ENCODE assay signal across 16 mouse cellular contexts in genomic region chr15:82203611-82204351, GRCm38 (mm10). TPM values are rescaled to one million over a fixed set of nuclear protein-coding genes. Genes with fewer than 3 reads are reported as not detected.
DNase-seq lines count a peak whose midpoint lies in the region; ATAC-seq and TF ChIP-seq lines count a peak whose summit lies in the region.
"Had no signal": no experiment of that assay in that cellular context is flagged by ENCODE, and none has a peak within 500 bp of the region (broad histone marks: within the 10 kb centered on the region; RNA-seq: fewer than 3 reads in every experiment).

No protein-coding gene starts in this region.

- H3K4me1 ChIP-seq in hindbrain, embryonic 11.5 days (replicated peaks; ENCODE audit: control insufficient read depth, insufficient read depth, low read length): peaks cover 12% of the 10 kb centered on the region
- peaks cover 37% of the 10 kb centered on the region for H3K4me1 ChIP-seq in hindbrain, embryonic 13.5 days (replicated peaks)
- peaks cover 11% of the 10 kb centered on the region; the same call in 1 of the 2 replicates for H3K4me1 ChIP-seq in neural tube, embryonic 11.5 days (ENCODE audit: control insufficient read depth, insufficient read depth, low read length)
- H3K4me1 ChIP-seq in neural tube, embryonic 15.5 days: peaks cover 24% of the 10 kb centered on the region
- peaks cover 55% of the 10 kb centered on the region for H3K4me1 ChIP-seq in olfactory bulb, adult 2 months (ENCODE audit: control insufficient read depth, insufficient read depth, low read length)

- no peak for ATAC-seq in hindbrain, embryonic 11.5 days (ENCODE audit: low FRiP score)
- ATAC-seq in hindbrain, embryonic 13.5 days (ENCODE audit: low FRiP score): no peak
- no peak for ATAC-seq in neural tube, embryonic 11.5 days (ENCODE audit: insufficient read depth, low FRiP score, low TSS enrichment)
- ATAC-seq in neural tube, embryonic 15.5 days (ENCODE audit: low FRiP score): no peak
- ATAC-seq: liver, postnatal 0 days had no signal

- 82% methylated on average over 20 of the region's 20 CpGs for WGBS in hindbrain, embryonic 11.5 days
- 70% methylated on average over 20 of the region's 20 CpGs for WGBS in hindbrain, embryonic 13.5 days
- WGBS in neural tube, embryonic 11.5 days: 84% methylated on average over 20 of the region's 20 CpGs
- WGBS in neural tube, embryonic 15.5 days: 83% methylated on average over 20 of the region's 20 CpGs
- WGBS in olfactory bulb, adult 2 months: 59% methylated on average over 20 of the region's 20 CpGs

- DNase-seq in hindbrain, embryonic 11.5 days (ENCODE audit: low spot score): no peak
- DNase-seq in neural tube, embryonic 11.5 days (ENCODE audit: low spot score): no peak
- DNase-seq in cerebellum, adult 9-11 months: peak; percentile 90
- DNase-seq in adrenal gland, adult 18-20 months (ENCODE audit: low spot score in 2 of 2): no peak
- DNase-seq: gastrocnemius, postnatal 10 days; heart, adult 2 months; kidney, adult 9 months; liver, postnatal 0 days; right cerebral cortex, postnatal 25 days had no signal

- no peaks in the 10 kb centered on the region for H3K9me3 ChIP-seq in hindbrain, embryonic 11.5 days (ENCODE audit: control insufficient read depth, low read length)
- H3K9me3 ChIP-seq in hindbrain, embryonic 13.5 days: no peaks in the 10 kb centered on the region
- no peaks in the 10 kb centered on the region for H3K9me3 ChIP-seq in neural tube, embryonic 11.5 days (ENCODE audit: control insufficient read depth, low read length)
- no peaks in the 10 kb centered on the region for H3K9me3 ChIP-seq in neural tube, embryonic 15.5 days (replicated peaks)
- H3K9me3 ChIP-seq: limb, embryonic 15.5 days had no signal

- peak overlapping the region; percentile 47; the same call in 1 of the 2 replicates for H3K27ac ChIP-seq in hindbrain, embryonic 11.5 days (ENCODE audit: low read depth, low read length)
- H3K27ac ChIP-seq in hindbrain, embryonic 13.5 days: no peak overlapping the region
- 0 out of 2 replicates have a peak overlapping the region, but pooled peaks have one; percentile 3 for H3K27ac ChIP-seq in neural tube, embryonic 11.5 days (ENCODE audit: low read depth, low read length)
- no peak overlapping the region for H3K27ac ChIP-seq in neural tube, embryonic 15.5 days (replicated peaks)
- peak overlapping the region; percentile 82 for H3K27ac ChIP-seq in olfactory bulb, adult 2 months (ENCODE audit: insufficient read depth, low read depth, low read length)
- H3K27ac ChIP-seq: heart, adult 2 months; limb, embryonic 15.5 days; macrophage had no signal

- no peak for TF ChIP-seq CTCF in olfactory bulb, adult 2 months (IDR thresholded peaks at IDR 0.05; ENCODE audit: insufficient read depth, low read depth, low read length)

- no peak overlapping the region for H3K4me2 ChIP-seq in hindbrain, embryonic 11.5 days (replicated peaks; ENCODE audit: low read depth, low read length)
- no peak overlapping the region for H3K4me2 ChIP-seq in hindbrain, embryonic 13.5 days
- H3K4me2 ChIP-seq in neural tube, embryonic 11.5 days (ENCODE audit: low read depth): no peak overlapping the region
- no peak overlapping the region for H3K4me2 ChIP-seq in neural tube, embryonic 15.5 days
- H3K4me2 ChIP-seq: limb, embryonic 15.5 days had no signal

- no peak overlapping the region for H3K9ac ChIP-seq in hindbrain, embryonic 11.5 days (ENCODE audit: low read depth, low read length)
- H3K9ac ChIP-seq in hindbrain, embryonic 13.5 days: no peak overlapping the region
- no peak overlapping the region for H3K9ac ChIP-seq in neural tube, embryonic 11.5 days (ENCODE audit: low read length)
- no peak overlapping the region for H3K9ac ChIP-seq in neural tube, embryonic 15.5 days (replicated peaks)
- H3K9ac ChIP-seq: limb, embryonic 15.5 days; liver, postnatal 0 days had no signal

- H3K27me3 ChIP-seq in hindbrain, embryonic 11.5 days (ENCODE audit: control insufficient read depth, insufficient read depth, low read length): peaks cover 21% of the 10 kb centered on the region
- H3K27me3 ChIP-seq in hindbrain, embryonic 13.5 days: peaks cover 51% of the 10 kb centered on the region
- H3K27me3 ChIP-seq in neural tube, embryonic 11.5 days (ENCODE audit: control insufficient read depth, insufficient read depth, low read length): peaks cover 25% of the 10 kb centered on the region
- peaks cover 40% of the 10 kb centered on the region for H3K27me3 ChIP-seq in neural tube, embryonic 15.5 days (replicated peaks)

- no peak for TF ChIP-seq POLR2A in olfactory bulb, adult 2 months (IDR thresholded peaks at IDR 0.05; ENCODE audit: insufficient read depth, low read depth, low read length)

- peaks cover 11% of the 10 kb centered on the region; the same call in 1 of the 2 replicates for H3K36me3 ChIP-seq in hindbrain, embryonic 11.5 days (ENCODE audit: control insufficient read depth, insufficient read depth, low read length)
- peaks cover 76% of the 10 kb centered on the region for H3K36me3 ChIP-seq in hindbrain, embryonic 13.5 days
- H3K36me3 ChIP-seq in neural tube, embryonic 11.5 days (ENCODE audit: control insufficient read depth, insufficient read depth, low read length): peaks cover 31% of the 10 kb centered on the region
- peaks cover 70% of the 10 kb centered on the region for H3K36me3 ChIP-seq in neural tube, embryonic 15.5 days

- no peak overlapping the region for H3K4me3 ChIP-seq in hindbrain, embryonic 11.5 days (ENCODE audit: low read depth, low read length)
- H3K4me3 ChIP-seq in hindbrain, embryonic 13.5 days: no peak overlapping the region
- no peak overlapping the region for H3K4me3 ChIP-seq in neural tube, embryonic 11.5 days (ENCODE audit: low read depth, low read length)
- H3K4me3 ChIP-seq in neural tube, embryonic 15.5 days (replicated peaks): no peak overlapping the region
- no peak overlapping the region for H3K4me3 ChIP-seq in olfactory bulb, adult 2 months (ENCODE audit: insufficient read depth, low read depth, low read length)
- H3K4me3 ChIP-seq: heart, adult 2 months; limb, embryonic 15.5 days had no signal

RNA-seq across cellular contexts. Expression of gene Shisa8, which starts 8.8 kb away (rescaled TPM):
- 1.0 and 1.9 TPM in 2 replicates for polyA plus RNA-seq in hindbrain, embryonic 11.5 days (2014; fragmentation: Nextera tagmentation; extraction: Ambion mirVana)
- polyA plus RNA-seq in hindbrain, embryonic 13.5 days (2015; fragmentation: Nextera tagmentation; extraction: Ambion mirVana): 0.93 and 1.8 TPM in 2 replicates
- polyA plus RNA-seq in neural tube, embryonic 11.5 days (2014; fragmentation: Nextera tagmentation; extraction: Ambion mirVana): 0.30 and 0.46 TPM in 2 replicates
- 4.6 and 6.7 TPM in 2 replicates for polyA plus RNA-seq in neural tube, embryonic 15.5 days (2015; fragmentation: Nextera tagmentation; extraction: Ambion mirVana)
- not detected in 2 replicates for polyA plus RNA-seq in olfactory bulb, adult 2 months (2012; ENCODE audit: insufficient read depth, insufficient read length, low replicate concordance, missing spikeins)
- under 1 TPM; 0.13 to 0.27 TPM for total RNA-seq in adrenal gland, adult 18-20 months (2021)
- total RNA-seq: gastrocnemius, postnatal 10 days had no signal
- polyA plus RNA-seq: macrophage had no signal

RNA-seq across cellular contexts. Expression of gene Tnfrsf13c, which starts 20.4 kb away (rescaled TPM):
- 0.35 and 0.62 TPM in 2 replicates for polyA plus RNA-seq in hindbrain, embryonic 11.5 days (2014; fragmentation: Nextera tagmentation; extraction: Ambion mirVana)
- polyA plus RNA-seq in hindbrain, embryonic 13.5 days (2015; fragmentation: Nextera tagmentation; extraction: Ambion mirVana): not detected in 2 replicates
- 0.23 and 0.57 TPM in 2 replicates for polyA plus RNA-seq in neural tube, embryonic 11.5 days (2014; fragmentation: Nextera tagmentation; extraction: Ambion mirVana)
- polyA plus RNA-seq in neural tube, embryonic 15.5 days (2015; fragmentation: Nextera tagmentation; extraction: Ambion mirVana): 0.66 and 0.90 TPM in 2 replicates
- polyA plus RNA-seq in olfactory bulb, adult 2 months (2012; ENCODE audit: insufficient read depth, insufficient read length, low replicate concordance, missing spikeins): not detected in 2 replicates
- total RNA-seq in adrenal gland, adult 18-20 months (2021): under 1 TPM; 0.16 to 0.17 TPM

RNA-seq across cellular contexts. Expression of gene Cenpm, which starts 40.8 kb away (rescaled TPM):
- 76.2 and 78.1 TPM in 2 replicates for polyA plus RNA-seq in hindbrain, embryonic 11.5 days (2014; fragmentation: Nextera tagmentation; extraction: Ambion mirVana)
- 20.0 and 22.0 TPM in 2 replicates for polyA plus RNA-seq in hindbrain, embryonic 13.5 days (2015; fragmentation: Nextera tagmentation; extraction: Ambion mirVana)
- 64.4 and 68.7 TPM in 2 replicates for polyA plus RNA-seq in neural tube, embryonic 11.5 days (2014; fragmentation: Nextera tagmentation; extraction: Ambion mirVana)
- polyA plus RNA-seq in neural tube, embryonic 15.5 days (2015; fragmentation: Nextera tagmentation; extraction: Ambion mirVana): 17.8 and 23.4 TPM in 2 replicates
- not detected in 2 replicates for polyA plus RNA-seq in olfactory bulb, adult 2 months (2012; ENCODE audit: insufficient read depth, insufficient read length, low replicate concordance, missing spikeins)
- 1 to 10 TPM; 2.4 to 2.5 TPM for total RNA-seq in adrenal gland, adult 18-20 months (2021)

RNA-seq across cellular contexts. Expression of gene 1500009C09Rik, which starts 48.4 kb away (rescaled TPM):
- 0.86 and 1.6 TPM in 2 replicates for polyA plus RNA-seq in hindbrain, embryonic 11.5 days (2014; fragmentation: Nextera tagmentation; extraction: Ambion mirVana)
- 8.9 and 9.2 TPM in 2 replicates for polyA plus RNA-seq in hindbrain, embryonic 13.5 days (2015; fragmentation: Nextera tagmentation; extraction: Ambion mirVana)
- polyA plus RNA-seq in neural tube, embryonic 11.5 days (2014; fragmentation: Nextera tagmentation; extraction: Ambion mirVana): 0.68 and 0.76 TPM in 2 replicates
- polyA plus RNA-seq in neural tube, embryonic 15.5 days (2015; fragmentation: Nextera tagmentation; extraction: Ambion mirVana): 13.0 and 18.4 TPM in 2 replicates
- not detected in 2 replicates for polyA plus RNA-seq in olfactory bulb, adult 2 months (2012; ENCODE audit: insufficient read depth, insufficient read length, low replicate concordance, missing spikeins)
- under 1 TPM; 0.33 to 0.90 TPM for total RNA-seq in adrenal gland, adult 18-20 months (2021)
- total RNA-seq: gastrocnemius, postnatal 10 days; heart, adult 2 months had no signal
- polyA plus RNA-seq: C2C12; heart, embryonic 16.5 days; limb, embryonic 15.5 days; liver, postnatal 0 days; macrophage had no signal

RNA-seq across cellular contexts. Expression of gene Srebf2, which starts 56.8 kb away (rescaled TPM):
- 143 and 144 TPM in 2 replicates for polyA plus RNA-seq in hindbrain, embryonic 11.5 days (2014; fragmentation: Nextera tagmentation; extraction: Ambion mirVana)
- polyA plus RNA-seq in hindbrain, embryonic 13.5 days (2015; fragmentation: Nextera tagmentation; extraction: Ambion mirVana): 179 and 193 TPM in 2 replicates
- 179 and 195 TPM in 2 replicates for polyA plus RNA-seq in neural tube, embryonic 11.5 days (2014; fragmentation: Nextera tagmentation; extraction: Ambion mirVana)
- polyA plus RNA-seq in neural tube, embryonic 15.5 days (2015; fragmentation: Nextera tagmentation; extraction: Ambion mirVana): 187 and 190 TPM in 2 replicates
- 282 TPM in 1 of 2 replicates, not detected in the other for polyA plus RNA-seq in olfactory bulb, adult 2 months (2012; ENCODE audit: insufficient read depth, insufficient read length, low replicate concordance, missing spikeins)
- total RNA-seq in adrenal gland, adult 18-20 months (2021): 100 to 1,000 TPM in 1 of 2 experiments, 10 to 100 TPM in 1; 79.3 to 109 TPM

Comparison
In these comparisons a context has a peak if more than half of its experiments do, and no peak if none do; other contexts are left out.
1. H3K27ac ChIP-seq: peak in hindbrain, embryonic 11.5 days (single experiment), neural tube, embryonic 11.5 days (single experiment) and olfactory bulb, adult 2 months (single experiment); none in hindbrain, embryonic 13.5 days (single experiment) and neural tube, embryonic 15.5 days (single experiment).
2. RNA of gene Cenpm, which starts 40.8 kb away (polyA plus RNA-seq): 76.2 to 78.1 TPM in hindbrain, embryonic 11.5 days, 64.4 to 68.7 TPM in neural tube, embryonic 11.5 days, 20.0 to 22.0 TPM in hindbrain, embryonic 13.5 days and 17.8 to 23.4 TPM in neural tube, embryonic 15.5 days; not detected in olfactory bulb, adult 2 months; every median in the first group is over 10 times any median in the second.